Mouse (Mus musculus) embryonic fibroblast, embryonic 13.5 days (primary cell): ENCODE measurements around the gene Mettl17. TPM values are rescaled to one million over a fixed set of nuclear protein-coding genes. Genes with fewer than 3 reads are reported as not detected.

ENCODE experiments used
- H3K27ac ChIP-seq: 2 replicates; pipeline ENCODE4 v1.5.1; 2012; ENCODE audit warnings: low read length, control low read depth, inconsistent platforms; ENCODE audit not compliant: insufficient read depth
- H3K4me1 ChIP-seq: 2 replicates; pipeline ENCODE4 v1.6.1; 2011; ENCODE audit warnings: low read length; ENCODE audit not compliant: control insufficient read depth, insufficient read depth
- H3K4me3 ChIP-seq: 2 replicates; pipeline ENCODE4 v1.5.1; 2011; ENCODE audit warnings: mild to moderate bottlenecking, control low read depth, low read length; ENCODE audit not compliant: insufficient read depth
- CTCF ChIP-seq: IDR thresholded peaks from 2 replicates; pipeline ENCODE4 v1.5.1; 2011; ENCODE audit warnings: mild to moderate bottlenecking, control low read depth, low read length, moderate library complexity, borderline replicate concordance; ENCODE audit not compliant: insufficient read depth
- POLR2A ChIP-seq: IDR thresholded peaks from 2 replicates; pipeline ENCODE4 v1.6.1; 2011; ENCODE audit warnings: low read depth, mild to moderate bottlenecking, control low read depth, low read length, moderate library complexity
- polyA plus RNA-seq: library from polyadenylated mRNA; stranded (reverse); fragments of >200 nt; gene quantifications from 2 replicates; pipeline ENCODE4 v1.2.4, GENCODE M21; 2011; ENCODE audit warnings: low read depth; ENCODE audit not compliant: missing spikeins, insufficient read length

Mettl17 gene
- polyA plus RNA-seq, 1 experiment, result 16.7 TPM

DNA sequence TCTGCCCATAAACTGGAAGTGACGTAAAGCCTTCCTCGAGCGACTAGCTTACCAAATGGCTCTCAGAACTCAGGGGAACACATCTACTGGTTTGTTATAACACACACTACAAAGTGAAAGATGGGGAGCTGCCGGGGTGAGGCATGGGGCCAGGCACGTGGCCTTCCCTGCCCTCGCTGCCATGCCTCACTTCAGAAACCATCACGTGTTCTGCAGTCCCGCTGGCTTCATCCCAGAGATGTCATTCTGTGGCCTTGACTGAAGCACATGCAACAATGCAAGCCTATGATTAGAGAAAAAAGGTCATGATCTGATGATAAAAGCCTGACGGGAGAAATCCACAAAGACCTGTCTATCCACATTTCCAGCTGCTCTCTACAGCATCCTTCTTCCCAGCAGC lies 12.9 kb upstream of the Mettl17 start:
- Histone ChIP-seq H3K27ac (no peak overlapping the region), H3K4me1 (no peaks in the 10 kb centered on the region; the same call in 1 of the 2 replicates), H3K4me3 (no peak overlapping the region)
- TF ChIP-seq CTCF, result no peak
- TF ChIP-seq POLR2A, result no peak

- no peaks in the 10 kb centered on the region for H3K4me1 ChIP-seq
- TF ChIP-seq POLR2A (no peak), CTCF (no peak)
- no peak overlapping the region for H3K4me3 ChIP-seq
- H3K27ac ChIP-seq, result no peak overlapping the region
Measured at GRCm38 (mm10) chr14:51877517-51877916, 7.1 kb upstream of the Mettl17 start.

GRCm38 (mm10) chr14:51883527-51884030 lies 1.1 kb upstream of the Mettl17 start:
- Histone ChIP-seq H3K27ac (peak overlapping the region; percentile 45), H3K4me3 (peak overlapping the region; percentile 57), H3K4me1 (no peaks in the 10 kb centered on the region; the same call in 1 of the 2 replicates)
- TF ChIP-seq CTCF (no peak), POLR2A (no peak)

DNA sequence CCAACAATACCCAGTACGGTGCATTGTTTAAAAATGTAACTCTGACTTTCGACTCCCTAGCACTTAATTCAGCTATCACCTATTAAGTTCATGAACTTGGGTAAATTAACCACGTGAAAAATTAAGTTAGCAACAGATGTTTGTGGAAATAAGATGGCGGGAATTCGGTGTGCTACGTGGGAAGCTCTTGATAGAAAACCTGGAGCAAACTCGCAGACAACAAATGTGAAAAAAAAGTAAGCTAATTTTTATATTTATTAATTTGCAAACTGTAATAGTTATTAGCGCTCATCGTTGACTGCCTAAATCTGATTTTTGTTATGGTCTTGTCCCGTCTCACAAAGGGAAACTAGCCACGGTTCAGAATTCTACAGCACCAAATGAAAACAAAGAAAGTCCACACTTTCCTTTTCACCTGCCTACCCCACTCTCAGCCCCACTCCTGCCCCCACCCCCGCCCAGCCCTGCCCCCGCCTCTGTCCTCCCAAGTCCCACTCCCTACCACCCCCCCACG lies 554 bp upstream of the Mettl17 start:
- H3K27ac ChIP-seq, result peak overlapping the region; percentile 39

DNA sequence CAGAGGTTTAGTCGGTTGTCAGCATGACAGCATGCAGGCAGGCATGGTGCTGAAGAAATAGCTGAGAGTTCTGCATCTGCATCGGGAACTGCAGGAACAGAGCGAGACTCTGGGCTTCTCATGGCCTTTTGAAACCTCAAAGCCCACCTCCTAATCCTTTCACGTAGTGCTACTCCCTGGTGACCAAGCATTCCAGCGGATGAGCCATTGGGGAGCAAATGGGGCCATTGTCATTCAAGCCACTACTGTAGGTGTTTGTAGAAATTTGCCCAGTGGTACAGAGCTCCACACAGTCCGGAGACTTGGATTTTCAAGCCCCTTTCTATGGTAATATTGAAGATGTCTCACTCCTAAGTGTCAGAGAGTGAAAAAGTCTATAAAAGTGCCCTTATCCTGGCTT lies 1.4 kb downstream of the Mettl17 start:
- Histone ChIP-seq H3K4me1 (no peaks in the 10 kb centered on the region; the same call in 1 of the 2 replicates), H3K4me3 (no peak overlapping the region), H3K27ac (no peak overlapping the region)
- no peak for TF ChIP-seq CTCF
- TF ChIP-seq POLR2A, result no peak

More for the DNA sequence above, 554 bp upstream of the Mettl17 start:
- H3K4me3 ChIP-seq, result peak overlapping the region; percentile 57
- TF ChIP-seq CTCF, result no peak
- no peak for TF ChIP-seq POLR2A
- no peaks in the 10 kb centered on the region; the same call in 1 of the 2 replicates for H3K4me1 ChIP-seq

DNA sequence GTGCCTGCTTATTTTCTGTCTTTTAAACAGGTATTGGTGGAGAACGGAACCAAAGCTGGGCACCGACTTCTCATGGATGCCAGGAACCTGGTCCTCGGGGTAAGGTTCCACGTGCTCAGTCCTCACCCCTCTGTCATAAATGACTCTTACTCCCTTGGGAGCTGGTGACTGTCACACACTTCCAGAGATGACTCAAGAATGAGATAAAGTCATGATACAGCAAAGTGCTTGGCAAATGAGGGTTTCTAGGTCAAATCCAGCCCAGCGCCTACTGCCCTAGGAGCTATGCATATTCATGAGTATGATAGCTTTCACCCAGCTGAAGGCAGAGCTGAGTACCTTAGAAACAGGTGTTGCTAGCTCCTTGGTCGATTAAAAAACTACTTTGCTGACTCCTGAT lies 5.2 kb downstream of the Mettl17 start:
- H3K4me1 ChIP-seq, result no peaks in the 10 kb centered on the region; the same call in 1 of the 2 replicates
- no peak for TF ChIP-seq POLR2A
- TF ChIP-seq CTCF, result no peak
- no peak overlapping the region for H3K27ac ChIP-seq
- H3K4me3 ChIP-seq, result no peak overlapping the region

DNA sequence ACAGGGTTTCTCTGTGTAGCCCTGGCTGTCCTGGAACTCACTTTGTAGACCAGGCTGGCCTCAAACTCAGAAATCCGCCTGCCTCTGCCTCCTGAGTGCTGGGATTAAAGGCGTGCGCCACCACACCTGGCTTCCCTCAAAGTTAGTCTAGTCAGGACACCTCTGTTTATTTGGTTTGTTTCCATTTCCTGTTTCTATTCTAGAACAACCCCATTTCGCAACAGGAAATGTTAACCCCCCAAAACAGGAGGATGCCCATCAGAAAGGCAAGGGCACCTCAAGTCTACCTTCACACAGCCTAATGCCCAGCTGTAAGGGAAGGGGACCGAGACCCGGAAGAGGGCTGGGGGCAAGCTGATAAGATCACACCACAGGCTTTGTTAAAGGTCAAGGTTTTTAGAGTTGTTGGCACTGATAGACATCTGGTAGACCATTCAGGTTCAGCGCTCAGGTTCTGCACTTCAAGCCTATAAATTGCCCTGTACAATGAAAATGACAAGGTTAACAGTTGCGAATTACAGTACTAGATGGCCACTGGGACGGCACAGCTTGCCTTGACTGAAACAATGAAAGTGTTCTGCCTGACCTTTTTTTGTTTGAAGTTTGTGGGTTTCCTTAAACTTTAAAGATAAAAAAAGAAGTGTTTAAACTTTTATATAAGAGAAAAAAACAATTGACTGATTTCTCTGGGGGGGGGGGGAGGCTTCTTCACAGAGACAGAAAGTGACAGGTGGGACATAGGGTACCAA lies 7.7 kb downstream of the Mettl17 start, which contains the start of gene Slc39a2:
Gene Slc39a2 (plus strand): TSS at position 699 of the 749 bp plus-strand sequence.
- Histone ChIP-seq H3K27ac (no peak within 1 kb of the TSS), H3K4me1 (no peaks in the 10 kb centered on the region), H3K4me3 (no peak within 1 kb of the TSS)
- TF ChIP-seq CTCF, result no peak
- TF ChIP-seq POLR2A, result no peak

- Histone ChIP-seq H3K4me1 (no peaks in the 10 kb centered on the region), H3K27ac (no peak overlapping the region), H3K4me3 (no peak overlapping the region)
- no peak for TF ChIP-seq POLR2A
- TF ChIP-seq CTCF, result no peak
Measured at GRCm38 (mm10) chr14:51893094-51893794, 8.6 kb downstream of the Mettl17 start.

DNA sequence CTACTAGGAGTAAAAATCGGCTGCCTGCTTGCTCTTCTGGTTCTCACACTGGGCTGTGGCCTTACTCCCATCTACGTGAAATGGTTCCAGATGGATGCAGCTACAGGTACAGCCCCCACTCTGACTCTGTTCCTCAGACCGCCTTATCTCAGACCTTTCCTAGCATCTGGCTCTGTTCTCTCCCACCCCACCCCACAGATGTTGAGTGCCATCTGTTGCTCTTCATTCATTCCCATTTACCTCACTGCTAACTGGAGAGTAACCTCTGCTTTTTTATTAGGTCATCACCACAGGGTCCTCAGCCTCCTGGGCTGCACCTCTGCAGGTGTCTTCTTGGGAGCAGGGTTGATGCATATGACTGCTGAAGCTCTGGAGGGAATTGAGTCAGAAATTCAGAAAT lies 9.2 kb downstream of the Mettl17 start:
- no peak for TF ChIP-seq CTCF
- no peak for TF ChIP-seq POLR2A
- Histone ChIP-seq H3K27ac (no peak overlapping the region), H3K4me3 (no peak overlapping the region), H3K4me1 (no peaks in the 10 kb centered on the region)

GRCm38 (mm10) chr14:51895071-51895470 lies 10.4 kb downstream of the Mettl17 start:
- no peak overlapping the region for H3K27ac ChIP-seq
- TF ChIP-seq POLR2A (no peak), CTCF (no peak)
- H3K4me3 ChIP-seq, result no peak overlapping the region
- no peaks in the 10 kb centered on the region for H3K4me1 ChIP-seq

- Histone ChIP-seq H3K27ac (no peak overlapping the region), H3K4me3 (no peak overlapping the region), H3K4me1 (no peaks in the 10 kb centered on the region)
- TF ChIP-seq CTCF (no peak), POLR2A (no peak)
Measured at GRCm38 (mm10) chr14:51896019-51896418, 11.4 kb downstream of the Mettl17 start.
